Mouse (Mus musculus) urinary bladder, postnatal 14 days (tissue): ENCODE measurements around the gene Cyp8b1.

Source experiments
- DNase-seq: peaks from one replicate; pipeline ENCODE4 v3.0.0; 2021; ENCODE audit warnings: low spot score

Gene Cyp8b1

GRCm38 (mm10) chr9:121915056-121915455 lies 1.0 kb downstream of the Cyp8b1 start:
- no peak for DNase-seq

GRCm38 (mm10) chr9:121914226-121914757 lies 1.8 kb downstream of the Cyp8b1 start:
- DNase-seq, result no peak

- no peak for DNase-seq
Measured at GRCm38 (mm10) chr9:121912786-121913185, 3.3 kb downstream of the Cyp8b1 start.

GRCm38 (mm10) chr9:121911196-121911595 lies 4.9 kb downstream of the Cyp8b1 start:
- DNase-seq, result no peak

- DNase-seq, result no peak
Measured at GRCm38 (mm10) chr9:121909635-121910034, 6.5 kb downstream of the Cyp8b1 start.

GRCm38 (mm10) chr9:121908321-121908720 lies 7.8 kb downstream of the Cyp8b1 start:
- DNase-seq, result no peak

- DNase-seq, result no peak
Measured at GRCm38 (mm10) chr9:121907356-121908070, 8.6 kb downstream of the Cyp8b1 start.

GRCm38 (mm10) chr9:121906456-121906855 lies 9.6 kb downstream of the Cyp8b1 start:
- DNase-seq, result no peak

GRCm38 (mm10) chr9:121905556-121906185 lies 10.4 kb downstream of the Cyp8b1 start:
- no peak for DNase-seq

GRCm38 (mm10) chr9:121904946-121905345 lies 11.2 kb downstream of the Cyp8b1 start:
- DNase-seq, result no peak

- DNase-seq, result no peak
Measured at GRCm38 (mm10) chr9:121904319-121904718, 11.8 kb downstream of the Cyp8b1 start.

- no peak for DNase-seq
Measured at GRCm38 (mm10) chr9:121903476-121904305, 12.4 kb downstream of the Cyp8b1 start.

GRCm38 (mm10) chr9:121901710-121902700 lies 14.1 kb downstream of the Cyp8b1 start:
- DNase-seq, result no peak

- DNase-seq, result no peak
Measured at GRCm38 (mm10) chr9:121900282-121900855, 15.7 kb downstream of the Cyp8b1 start.

- DNase-seq, result no peak
Measured at GRCm38 (mm10) chr9:121899306-121899705, 16.8 kb downstream of the Cyp8b1 start.

GRCm38 (mm10) chr9:121898245-121898644 lies 17.9 kb downstream of the Cyp8b1 start, which contains the start of gene Ackr2:
Ackr2 (plus strand) TSS chr9:121898355.
- DNase-seq, result no peak

- DNase-seq, result no peak
Measured at GRCm38 (mm10) chr9:121896820-121897219, 19.3 kb downstream of the Cyp8b1 start.

GRCm38 (mm10) chr9:121895392-121895993 lies 20.6 kb downstream of the Cyp8b1 start:
- no peak for DNase-seq

GRCm38 (mm10) chr9:121894447-121894846 lies 21.7 kb downstream of the Cyp8b1 start:
- DNase-seq, result no peak

GRCm38 (mm10) chr9:121892057-121892687 lies 23.9 kb downstream of the Cyp8b1 start:
- no peak for DNase-seq
